Mouse (Mus musculus) retina, embryonic 14.5 days (tissue): ENCODE measurements around the gene Card6.
"Not testable (repeated sequence)": the region's sequence is repeated elsewhere in the genome, so short reads cannot be mapped to it uniquely, and the experiment has no call there.

Experiments
- DNase-seq: peaks from one replicate; pipeline ENCODE4 v3.0.0-alpha.2; 2015; ENCODE audit warnings: low spot score

Card6 gene

DNA sequence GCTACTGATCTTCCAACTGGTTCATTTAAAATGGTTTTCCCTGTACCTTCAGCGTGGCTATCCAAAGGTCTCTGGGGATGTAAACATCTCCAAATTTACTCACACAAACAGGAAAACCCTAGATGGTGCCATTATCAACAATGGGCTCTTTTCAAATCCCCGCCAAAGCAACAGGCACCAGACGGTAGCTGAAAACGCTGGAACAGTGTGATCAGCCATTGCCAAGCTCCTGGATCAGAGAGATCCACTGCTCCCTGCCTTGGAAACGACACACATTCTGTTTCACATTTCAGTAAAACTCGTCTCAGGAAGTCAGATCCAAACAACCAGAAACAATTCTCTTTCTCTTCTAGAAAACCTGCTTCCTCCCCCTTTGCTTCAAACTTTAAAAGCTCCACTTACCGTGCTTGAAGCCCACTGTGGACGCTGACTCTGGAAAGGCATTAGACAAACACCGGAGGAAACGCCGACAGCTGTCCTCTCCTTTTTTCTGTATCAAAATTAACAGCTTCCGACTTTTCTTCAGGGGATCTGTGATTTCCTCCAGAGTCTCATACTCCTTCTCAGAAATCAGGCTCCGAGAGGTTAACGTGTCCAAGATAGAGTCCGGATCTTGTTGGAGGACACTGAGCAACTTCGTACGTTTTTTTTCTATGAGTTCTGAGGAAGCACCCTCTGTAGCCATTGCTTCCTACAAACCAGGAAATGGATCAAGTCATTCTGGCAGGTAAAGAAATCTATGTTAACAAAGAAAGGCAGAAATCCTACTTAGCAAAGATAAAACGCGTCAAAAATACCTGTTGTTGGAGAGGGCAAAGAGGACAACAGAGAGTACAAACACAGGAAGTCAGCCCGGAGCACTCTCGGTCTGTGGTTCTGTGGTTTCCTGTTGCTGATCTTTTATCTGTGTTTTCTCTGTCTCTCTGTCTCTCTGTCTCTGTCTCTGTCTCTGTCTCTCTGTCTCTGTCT lies at the start of gene Card6:
Gene Card6, minus strand, starts transcription at position 854 of the 969 bp plus-strand sequence.
- DNase-seq: no peak

DNA sequence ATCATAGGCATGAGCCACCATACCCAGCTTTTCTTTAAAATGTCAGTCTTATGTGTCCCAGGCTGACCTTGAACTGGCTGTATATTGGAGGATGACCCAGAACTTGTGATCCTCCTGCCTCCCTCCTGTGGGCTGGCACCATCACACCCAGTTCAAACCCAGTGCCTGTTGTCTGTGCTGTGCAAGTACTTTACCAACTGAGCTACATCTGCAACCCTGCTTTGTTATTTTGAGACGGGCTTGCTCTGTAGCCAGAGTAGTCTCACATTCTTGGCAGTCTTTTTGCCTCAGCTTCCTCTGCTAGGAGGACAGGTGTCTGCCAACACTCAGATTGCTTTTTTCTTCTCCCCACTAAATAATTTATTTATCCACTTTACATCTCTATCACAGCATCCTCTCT lies 49.0 kb upstream of the Card6 start:
- DNase-seq: no peak

DNA sequence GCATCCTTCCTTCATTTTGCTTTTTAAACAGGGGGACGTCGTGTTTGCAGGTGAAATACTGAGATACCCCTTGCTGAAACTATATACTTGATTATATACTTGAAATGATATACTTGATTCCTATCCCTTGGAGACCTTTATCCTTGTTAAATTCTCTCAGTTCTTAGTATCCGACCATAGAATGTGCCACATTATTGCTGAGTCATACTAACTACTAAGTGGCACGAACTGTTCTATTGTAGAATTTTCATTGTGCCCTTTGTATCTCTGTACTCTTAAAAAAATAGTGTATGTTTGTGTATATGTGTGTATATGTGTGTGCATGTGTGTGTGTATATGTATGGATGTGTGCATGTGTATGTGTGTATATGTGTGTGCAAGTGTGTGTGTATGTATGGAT lies 48.0 kb upstream of the Card6 start:
- DNase-seq: no peak

DNA sequence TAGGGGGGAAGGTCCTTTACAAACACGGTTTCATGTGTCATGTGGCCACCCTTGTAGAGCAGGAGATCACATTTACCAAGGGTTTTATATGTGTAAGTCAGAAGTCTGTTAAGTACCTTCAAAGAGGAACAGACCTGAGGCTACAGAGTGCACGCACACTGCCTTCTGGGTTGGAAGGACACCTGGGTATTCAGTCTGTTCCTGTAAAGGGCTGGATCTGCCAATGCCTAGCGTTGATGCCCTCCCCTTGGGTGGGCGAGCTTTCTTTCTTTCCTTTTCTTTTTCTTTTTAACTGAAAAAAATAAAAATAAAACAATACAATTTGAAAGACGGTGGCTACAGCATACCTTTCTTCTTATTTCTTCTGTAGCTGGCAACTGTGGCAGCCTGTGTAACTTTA lies 46.8 kb upstream of the Card6 start:
- DNase-seq: no peak

DNA sequence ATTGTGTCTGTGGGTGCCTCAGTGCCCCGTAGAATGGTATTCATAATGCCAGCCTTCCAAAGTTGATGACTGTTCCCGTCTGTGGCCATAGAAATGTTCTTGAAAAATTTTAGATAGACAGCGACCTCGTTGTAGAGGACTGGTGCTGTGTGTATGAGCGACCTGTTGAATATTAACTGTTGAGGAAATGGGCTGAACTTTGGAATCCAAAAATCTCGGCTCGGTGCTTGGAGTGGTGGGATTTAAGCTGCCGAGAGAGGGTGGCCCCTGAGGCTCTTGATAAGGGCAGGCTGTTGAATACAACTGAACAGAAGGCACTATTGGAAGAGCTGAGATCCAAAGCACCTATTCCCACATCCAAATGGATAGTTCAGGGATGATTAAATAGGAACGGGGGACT lies 46.3 kb upstream of the Card6 start:
- DNase-seq: no peak

DNA sequence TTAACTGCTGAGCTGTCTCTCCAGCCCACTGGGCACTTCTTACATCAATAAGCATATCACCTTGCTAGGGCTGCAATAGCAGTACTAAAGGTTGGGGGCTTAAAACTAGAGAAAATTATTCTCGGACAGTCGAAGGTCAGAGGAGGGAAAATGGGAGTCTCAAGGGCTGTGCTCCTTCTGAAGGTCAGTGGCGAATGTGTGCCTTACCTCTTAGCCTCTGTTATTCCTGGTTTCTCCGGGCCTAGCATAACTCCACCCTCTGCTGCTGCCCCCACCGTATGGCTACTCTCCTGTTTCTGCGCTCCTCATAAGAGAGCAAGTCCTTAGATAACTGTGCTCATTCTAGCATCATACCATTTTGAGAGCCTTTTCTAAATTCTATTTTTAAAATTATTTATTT lies 43.8 kb upstream of the Card6 start:
- DNase-seq: no peak

DNA sequence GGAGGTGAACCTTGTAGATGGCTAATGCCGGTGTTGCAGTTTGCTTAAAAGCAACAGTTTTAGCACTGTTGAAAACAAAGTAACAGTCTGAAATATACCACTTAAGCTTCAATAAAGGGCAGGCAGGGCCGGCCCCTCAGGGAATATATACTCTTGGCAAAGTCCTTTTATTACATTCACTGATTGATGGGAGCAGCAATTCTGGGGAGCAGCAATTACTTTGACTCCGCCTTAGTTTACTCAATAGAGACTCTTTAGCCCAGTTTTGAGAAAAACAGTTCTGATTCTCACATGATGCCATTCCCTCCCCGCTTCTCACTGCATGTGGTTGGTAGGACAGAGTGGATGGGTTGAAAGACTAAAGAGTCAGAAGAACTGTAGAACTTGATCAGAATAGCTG lies 40.8 kb upstream of the Card6 start:
- no peak for DNase-seq

DNA sequence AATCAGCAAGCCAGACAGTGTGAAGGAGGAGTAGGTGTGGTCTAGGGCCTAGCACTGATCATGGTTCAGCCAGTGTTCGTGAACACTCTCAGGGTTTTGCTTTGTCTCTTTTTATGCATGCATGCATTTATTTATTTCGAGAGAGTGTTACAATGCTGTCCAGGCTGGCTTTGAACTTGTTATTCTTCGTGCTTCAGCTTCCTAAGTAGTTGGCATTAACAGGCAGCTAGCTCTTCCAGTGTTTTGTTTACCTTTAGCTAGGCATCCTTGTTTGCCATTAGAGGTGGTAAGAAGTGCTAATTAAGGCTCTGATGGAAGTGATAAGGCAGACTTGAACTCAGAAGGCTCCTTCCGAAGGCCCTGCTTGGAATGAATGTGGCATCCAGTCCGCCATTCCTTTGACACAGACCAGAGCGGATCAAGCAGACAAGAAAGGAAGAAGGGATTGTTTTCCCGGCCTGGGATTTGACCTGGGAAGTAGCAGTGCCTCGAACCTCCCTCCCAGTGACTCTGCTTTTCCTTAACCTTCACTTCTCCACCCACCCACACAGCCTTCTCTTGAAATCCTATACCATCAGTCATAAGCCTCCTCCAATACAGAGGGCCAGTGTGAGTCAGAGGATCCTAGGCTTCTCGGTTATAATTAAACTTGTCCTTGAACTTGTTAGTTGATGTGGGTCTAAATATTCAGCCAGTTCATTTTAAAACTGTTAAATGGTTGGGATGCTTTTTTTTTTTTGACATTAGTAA lies 37.0 kb upstream of the Card6 start:
- no peak for DNase-seq

DNA sequence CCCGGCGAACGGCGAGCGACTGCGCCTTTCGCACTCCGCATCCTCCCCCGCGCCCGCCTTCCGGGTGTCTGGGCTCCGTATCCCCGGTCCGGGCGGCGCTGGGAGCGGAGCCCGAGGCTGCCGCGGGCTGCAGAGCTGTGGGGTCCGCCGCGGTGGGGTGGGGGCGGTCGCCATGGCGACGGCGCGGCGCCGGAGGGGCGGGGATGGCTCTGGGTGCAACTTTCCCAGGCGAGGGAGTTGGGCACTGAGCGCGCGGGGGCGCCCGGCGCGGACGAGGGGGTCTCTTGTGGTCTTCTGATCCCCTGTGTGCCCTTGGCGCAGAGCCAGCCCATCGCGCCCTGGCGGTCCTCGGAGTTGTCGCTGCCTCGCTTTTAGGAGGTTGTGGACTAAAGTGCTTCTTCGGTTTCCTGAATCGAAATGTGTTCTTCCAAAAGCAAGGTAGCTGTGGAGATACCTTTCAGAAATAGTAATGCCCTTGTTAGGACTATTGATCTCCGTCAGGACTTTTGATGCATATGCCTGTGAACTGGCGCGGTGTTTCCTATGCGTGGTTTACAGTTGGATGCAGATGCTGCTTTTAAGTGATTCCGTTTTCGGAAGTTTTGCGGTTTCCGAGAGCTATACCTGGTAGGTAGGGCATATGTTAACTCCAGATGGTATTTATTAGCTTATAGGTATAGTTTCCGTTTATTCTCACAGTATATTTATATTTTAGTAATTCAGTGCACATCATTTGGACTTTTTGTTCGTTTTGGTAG lies 35.9 kb upstream of the Card6 start:
- DNase-seq: peak; percentile 75

DNA sequence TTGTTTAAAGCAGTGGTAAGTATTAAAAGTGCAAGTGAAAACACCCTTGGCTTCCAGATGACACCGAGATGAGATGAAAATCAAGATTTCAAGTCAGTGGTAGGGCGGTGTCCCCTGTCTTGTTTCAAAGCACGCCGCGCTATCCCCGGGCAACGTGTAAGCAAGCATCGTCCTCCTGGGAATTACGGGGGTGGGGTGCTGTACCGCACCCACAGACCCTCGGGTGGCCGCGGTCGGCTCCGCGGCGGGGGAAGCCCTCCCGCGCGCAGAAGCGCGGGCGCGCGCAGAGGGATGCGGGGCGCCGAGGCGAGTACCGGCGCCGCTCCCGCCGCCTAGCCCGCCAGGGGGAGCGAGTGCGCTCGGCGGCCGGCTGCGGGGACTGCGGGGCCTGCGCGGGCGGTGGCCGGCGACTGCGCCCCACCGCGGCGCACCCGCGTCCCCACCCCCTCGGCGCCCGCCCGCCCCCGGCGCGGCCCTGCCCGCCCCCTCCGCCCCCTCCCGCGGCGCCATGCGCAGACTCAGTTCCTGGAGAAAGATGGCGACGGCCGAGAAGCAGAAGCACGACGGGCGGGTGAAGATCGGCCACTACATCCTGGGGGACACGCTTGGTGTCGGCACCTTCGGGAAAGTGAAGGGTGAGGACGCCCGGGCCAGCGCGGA lies 35.2 kb upstream of the Card6 start, which contains the start of gene Prkaa1:
Gene Prkaa1, plus strand, starts transcription at position 501 of the 660 bp plus-strand sequence.
- DNase-seq: peak; percentile 79

DNA sequence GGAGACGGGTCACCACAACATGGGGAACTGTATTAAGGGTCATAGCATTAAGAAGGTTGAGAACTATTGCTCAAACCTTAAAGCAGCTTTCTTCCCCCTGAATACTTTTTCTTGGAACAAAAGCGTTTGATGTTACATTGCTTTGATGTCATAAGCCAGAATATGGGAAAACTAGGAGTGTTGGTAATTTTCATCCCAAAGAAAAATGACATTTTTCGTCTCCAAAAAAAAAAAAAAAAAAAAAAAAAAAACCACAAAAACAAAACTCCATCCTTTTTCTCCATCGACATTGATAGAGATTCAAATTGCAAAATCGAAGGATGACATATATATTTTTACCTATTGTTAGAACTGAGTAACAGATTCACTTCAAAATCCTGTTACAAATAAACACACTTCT lies 34.4 kb upstream of the Card6 start:
- DNase-seq: no peak

DNA sequence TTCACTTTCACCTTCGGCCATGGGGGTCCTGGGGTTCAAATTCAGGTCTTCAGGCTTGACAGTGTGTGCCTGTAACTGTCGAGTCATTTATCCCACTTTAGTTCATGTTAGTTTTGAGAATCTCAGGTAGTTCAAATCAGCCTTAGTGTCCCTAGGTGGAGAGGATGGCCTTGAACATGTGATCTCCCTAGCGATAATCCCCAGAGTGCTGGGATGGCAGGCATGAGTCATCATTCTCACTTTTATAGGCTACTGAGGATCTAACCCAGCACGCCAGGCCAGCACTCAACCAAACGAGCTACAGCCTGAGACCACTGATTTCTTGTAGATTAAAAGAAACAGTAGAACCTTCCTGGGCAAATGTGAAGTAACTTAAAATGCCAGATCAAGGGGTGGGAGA lies 33.7 kb upstream of the Card6 start:
- peak; percentile 16 for DNase-seq

DNA sequence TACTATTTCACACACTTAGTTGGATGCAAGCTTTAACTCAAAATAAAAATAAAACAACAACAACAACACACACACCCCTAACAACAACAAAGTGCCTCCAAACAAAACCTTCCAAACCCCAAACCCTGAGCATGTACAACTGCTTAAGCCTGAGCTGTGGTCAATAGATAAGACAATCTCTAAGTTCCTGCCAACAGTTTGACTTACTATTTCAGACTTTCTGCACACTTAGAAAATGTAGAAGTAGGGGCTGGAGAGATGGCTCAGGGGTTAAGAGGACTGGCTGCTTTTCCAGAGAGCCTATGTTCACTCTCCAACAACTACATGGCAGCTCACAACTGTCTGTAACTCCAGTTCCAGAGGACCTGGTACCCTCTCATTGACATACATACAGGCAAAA lies 32.0 kb upstream of the Card6 start:
- DNase-seq: no peak

DNA sequence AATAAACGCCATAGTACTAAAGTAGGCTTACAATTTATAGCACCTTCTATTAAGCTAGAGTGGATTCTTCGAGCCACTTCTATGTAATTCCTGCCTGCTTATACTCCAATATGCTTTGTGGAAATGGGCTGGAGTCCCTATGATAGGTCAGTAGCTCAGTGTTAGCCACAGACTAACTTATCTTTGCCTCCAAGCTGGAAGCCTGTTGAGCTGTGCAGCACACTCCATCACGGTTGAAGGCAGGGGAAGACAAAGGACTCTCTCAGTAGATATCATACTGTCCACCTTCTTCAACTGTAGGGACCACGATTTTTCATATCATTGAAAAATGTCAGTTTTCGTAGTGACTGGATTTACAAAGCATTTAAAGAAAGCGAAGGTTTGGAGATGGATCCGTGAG lies 31.5 kb upstream of the Card6 start:
- DNase-seq: no peak

DNA sequence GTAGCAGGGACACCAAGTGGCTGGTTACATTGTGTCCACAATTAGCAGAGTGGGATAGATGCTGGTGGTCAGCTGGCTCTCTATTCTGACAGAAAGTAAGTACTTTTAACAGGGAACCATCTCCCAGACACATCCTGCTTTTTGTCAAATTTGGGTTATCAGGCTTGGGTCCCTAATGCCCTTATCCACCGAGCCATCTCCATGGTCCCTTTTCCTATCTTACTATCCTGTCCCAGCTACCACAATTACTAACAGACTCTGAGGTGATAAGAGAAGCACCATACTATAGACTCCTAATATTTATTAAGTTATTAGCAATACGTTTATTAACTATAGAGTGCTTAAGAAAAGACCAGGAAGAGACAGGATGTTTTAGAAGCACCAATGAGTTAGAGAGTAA lies 31.0 kb upstream of the Card6 start:
- no peak for DNase-seq

DNA sequence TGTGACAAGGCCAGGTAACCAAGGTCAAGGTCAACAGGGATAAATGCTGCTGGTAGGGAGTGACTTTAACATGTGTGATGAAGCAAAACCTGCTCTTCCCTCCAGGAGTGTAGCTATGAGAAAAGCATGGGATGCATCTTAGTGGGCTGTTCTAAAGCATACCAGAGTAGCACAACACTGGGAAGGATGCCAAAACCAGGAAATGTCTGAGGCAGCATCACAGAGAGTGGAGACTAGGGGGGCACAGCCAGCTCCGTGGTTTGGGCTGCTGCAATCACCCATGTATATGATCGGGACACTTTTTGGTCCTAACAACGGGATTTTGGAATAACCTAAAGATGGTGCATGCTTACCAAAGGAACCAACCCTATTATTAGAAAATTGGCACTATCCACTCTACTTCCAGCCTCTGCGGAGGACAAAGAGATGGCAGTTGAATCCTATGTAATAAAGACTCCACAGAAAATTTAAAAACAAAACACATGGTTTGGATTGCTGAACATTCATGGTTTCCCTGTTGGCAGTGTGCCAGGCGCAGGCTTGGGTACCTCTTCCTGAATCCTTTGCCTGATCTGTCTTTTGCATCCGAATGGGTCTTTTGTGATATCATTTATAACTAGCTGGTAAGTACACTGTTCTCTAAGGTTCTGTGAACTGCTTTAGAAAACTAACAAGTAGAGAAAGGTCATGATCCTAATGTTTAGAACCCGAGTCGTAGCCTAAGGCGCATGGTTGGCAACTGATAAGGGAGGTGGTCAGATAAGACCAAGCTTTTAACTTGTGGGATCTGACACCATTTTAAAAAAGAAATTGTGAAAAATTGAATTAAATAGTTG lies 29.9 kb upstream of the Card6 start:
- DNase-seq: no peak

DNA sequence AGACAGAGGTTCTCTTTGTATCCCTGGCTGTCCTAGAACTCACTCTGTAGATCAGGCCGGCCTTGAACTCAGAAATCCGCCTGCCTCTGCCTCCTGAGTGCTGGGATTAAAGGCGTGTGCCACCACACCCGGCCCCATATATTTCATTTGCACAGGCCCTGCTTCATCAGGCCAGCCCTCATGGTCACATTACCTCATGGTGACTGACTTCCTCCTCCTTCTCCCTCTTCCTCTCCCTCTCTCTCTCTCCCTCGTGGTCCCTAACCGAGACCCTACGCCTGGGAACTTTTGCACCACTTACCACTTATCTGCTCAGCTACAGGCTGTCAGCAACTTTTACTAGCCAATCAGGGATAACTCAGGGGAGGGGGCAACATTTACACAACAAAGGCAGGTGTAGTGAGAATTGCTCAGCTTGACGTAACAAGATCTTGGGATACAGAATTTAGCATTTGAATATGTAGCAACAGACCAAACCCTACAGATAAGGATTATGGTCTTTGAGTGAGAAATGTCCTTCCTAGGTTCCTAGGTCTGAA lies 26.7 kb upstream of the Card6 start:
- no peak for DNase-seq

DNA sequence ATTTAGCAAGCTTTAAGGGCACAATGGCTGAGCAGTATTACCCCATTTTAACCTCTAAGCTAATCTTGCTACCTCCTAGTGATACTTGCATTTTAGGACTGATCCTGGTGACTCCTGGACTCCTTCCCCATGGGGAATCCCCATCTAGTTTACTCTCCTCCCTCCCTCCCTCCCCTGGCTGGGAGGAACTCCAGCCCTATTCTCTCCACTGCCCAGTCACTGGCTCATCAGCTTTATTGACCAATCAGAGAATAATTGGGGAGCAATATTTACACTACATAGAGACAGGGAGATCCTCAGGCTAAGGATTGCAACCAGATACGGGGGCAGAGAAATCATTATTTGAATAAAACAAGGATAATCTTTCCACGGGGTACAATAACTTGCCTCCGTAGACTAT lies 25.8 kb upstream of the Card6 start:
- no peak for DNase-seq

DNA sequence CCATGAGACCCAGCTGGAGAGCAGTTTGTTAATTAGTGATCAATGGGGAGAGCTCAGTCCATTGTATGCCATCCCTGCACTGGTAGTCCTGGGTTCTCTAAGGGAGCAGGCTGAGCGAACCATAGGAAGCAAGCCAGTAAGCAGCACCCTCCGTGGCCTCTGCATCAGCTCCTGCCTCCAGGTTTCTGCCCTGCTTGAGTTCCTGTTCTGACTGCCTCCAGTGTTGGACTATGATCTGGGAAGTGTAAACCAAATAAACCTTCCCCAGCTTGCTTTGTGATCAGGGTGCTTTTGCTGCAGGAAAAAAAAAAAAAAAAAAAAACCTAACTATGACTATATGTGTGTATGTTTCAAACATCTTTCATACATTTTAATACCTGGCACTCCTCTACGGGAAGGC lies 25.0 kb upstream of the Card6 start:
- DNase-seq: no peak

DNA sequence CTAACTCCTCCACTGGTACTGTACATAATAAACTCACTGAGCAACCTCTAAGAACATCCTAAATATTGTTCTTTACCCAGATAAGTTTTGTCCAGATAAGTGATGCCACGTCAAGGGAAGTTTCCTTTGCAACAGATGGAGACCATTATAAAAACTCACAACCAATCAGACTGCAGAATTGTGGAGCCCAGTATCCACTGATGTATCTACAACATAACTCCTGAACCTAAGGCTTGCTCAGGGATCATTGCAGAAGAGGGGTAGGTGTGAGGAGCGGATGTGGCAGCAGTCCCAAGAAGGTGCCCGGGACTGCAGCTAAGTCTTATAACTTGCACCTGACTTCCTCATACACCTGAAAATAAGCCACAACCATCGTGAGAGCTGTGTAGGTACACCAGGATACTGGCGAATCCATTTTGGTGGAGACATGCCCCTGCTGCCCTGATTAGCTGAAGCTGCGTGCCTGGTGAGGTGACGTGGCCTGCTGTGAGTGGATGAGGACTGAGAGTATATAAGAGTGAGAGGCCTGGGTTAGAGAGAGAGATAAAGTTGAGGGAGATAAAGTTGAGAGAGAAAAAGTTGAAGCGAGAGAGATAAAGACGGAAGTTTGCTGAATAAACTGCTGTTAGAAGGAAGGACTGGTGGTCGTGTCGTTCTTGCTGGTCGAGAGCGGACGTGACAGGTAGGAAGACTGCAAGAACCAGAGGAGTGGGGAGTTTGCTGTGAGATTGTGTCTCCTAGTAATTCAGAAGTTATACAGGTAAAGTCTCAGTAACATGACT lies 22.7 kb upstream of the Card6 start:
- DNase-seq: not testable (repeated sequence)
